Mouse (Mus musculus) cerebellum, adult 11-12 months (tissue): ENCODE measurements around the gene Mkrn3.

ENCODE experiments used
- DNase-seq: peaks from one replicate; pipeline ENCODE4 v3.0.0; 2022

Gene Mkrn3

DNA sequence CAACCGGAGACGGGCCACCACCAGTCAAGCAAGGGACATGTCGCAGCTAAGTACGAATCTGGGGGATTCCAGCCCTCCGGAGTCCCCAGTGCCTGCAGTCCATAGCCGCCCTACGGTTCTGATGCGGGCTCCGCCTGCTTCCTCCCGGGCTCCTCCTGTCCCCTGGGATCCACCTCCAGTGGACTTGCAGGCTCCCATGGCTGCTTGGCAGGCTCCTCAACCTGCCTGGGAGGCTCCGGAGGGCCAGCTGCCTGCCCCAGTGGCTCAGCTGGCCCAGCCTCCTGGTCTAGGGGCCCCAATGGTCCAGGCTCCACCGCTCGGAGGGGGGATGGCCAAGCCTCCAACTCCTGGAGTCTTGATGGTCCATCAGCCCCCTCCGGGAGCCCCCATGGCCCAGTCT lies 42.6 kb downstream of the Mkrn3 start:
- no peak for DNase-seq

DNA sequence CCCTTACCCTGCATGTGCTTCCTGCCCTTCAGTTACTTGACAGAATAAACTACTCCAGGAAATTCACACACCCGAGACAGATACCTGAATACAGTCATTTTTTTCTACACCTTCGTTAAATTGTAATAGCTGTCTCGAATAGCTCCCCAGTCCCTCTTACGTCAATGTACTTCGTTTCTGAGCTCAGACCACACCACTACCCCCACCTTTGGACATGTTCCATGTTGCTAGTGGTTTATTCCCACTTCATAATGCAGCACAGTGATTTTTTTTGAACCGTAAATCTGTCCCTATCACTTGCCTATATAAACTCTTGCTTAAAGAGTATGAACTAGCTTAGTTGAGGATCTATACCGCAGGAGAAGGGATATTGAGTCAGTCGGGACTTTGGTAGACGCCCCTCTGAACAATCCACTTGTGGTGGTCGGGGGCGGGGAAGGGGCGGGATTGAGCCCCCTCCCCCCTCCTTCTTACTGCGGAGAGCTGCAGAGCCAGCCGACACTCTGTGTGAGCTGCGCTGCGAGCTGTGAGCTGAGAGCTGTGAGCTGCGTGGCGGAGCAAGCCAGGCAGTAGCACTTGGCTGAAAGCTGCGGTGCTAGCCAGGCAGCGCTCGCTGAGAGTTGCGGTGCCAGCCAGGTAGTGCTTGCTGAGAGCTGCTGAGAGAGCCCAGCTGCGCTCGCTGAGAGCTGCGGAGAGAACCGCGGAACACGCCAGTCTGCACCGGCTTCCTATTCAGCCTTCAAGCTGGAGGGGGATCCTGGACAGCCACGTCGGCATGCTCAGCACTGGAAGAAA lies 43.2 kb downstream of the Mkrn3 start, which contains the start of gene Magel2:
TSS of gene Magel2 (plus strand) at position 501 of the 795 bp plus-strand sequence.
- no peak for DNase-seq

DNA sequence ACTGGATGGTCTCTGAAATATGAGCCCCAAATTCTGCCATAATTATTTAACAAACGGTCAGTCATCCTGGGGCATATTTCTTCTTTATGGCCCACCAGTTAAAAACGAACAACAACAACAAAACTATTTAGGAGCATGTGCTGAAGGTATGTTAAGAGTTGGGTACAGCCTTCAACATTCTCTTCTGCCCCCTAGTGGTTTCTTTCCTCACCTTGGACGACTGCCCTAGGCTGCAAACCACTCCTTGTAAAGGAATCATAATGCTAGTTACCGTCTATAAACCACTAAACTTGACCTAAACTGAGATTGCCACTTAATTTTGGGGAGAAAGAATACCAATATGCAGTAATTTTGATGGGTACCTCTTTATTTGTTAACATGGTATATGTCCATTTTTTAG lies 44.3 kb downstream of the Mkrn3 start:
- DNase-seq, result no peak
